ENCODE assay signal across 22 mouse cellular contexts in genomic region chr1:64576022-64576421, GRCm38 (mm10).
"Had no signal": no experiment of that assay in that cellular context is flagged by ENCODE, and none has a peak within 500 bp of the region (broad histone marks: within the 10 kb centered on the region; RNA-seq: fewer than 3 reads in every experiment).

No protein-coding gene starts in this region.

- H3K9me3 ChIP-seq: limb, embryonic 12.5 days; limb, embryonic 15.5 days; megakaryocyte, embryonic 14.5 days; midbrain, embryonic 10.5 days; neural tube, embryonic 12.5 days; neural tube, embryonic 15.5 days; stomach, embryonic 15.5 days had no signal

- ATAC-seq: liver, postnatal 0 days; lung, postnatal 0 days had no signal

- H3K27me3 ChIP-seq: limb, embryonic 12.5 days; limb, embryonic 15.5 days; megakaryocyte, embryonic 14.5 days; neural tube, embryonic 12.5 days; neural tube, embryonic 15.5 days; stomach, embryonic 15.5 days had no signal

- H3K4me3 ChIP-seq: limb, embryonic 12.5 days; limb, embryonic 15.5 days; megakaryocyte, embryonic 14.5 days; midbrain, embryonic 10.5 days; neural tube, embryonic 12.5 days; neural tube, embryonic 15.5 days; stomach, embryonic 15.5 days had no signal

- H3K27ac ChIP-seq: limb, embryonic 12.5 days; limb, embryonic 15.5 days; liver, embryonic 14.5 days; midbrain, embryonic 10.5 days; neural tube, embryonic 12.5 days; neural tube, embryonic 15.5 days; stomach, embryonic 15.5 days had no signal

- H3K4me1 ChIP-seq: limb, embryonic 12.5 days; limb, embryonic 15.5 days; midbrain, embryonic 10.5 days; neural tube, embryonic 12.5 days; neural tube, embryonic 15.5 days; stomach, embryonic 15.5 days had no signal

- DNase-seq: kidney, adult 9 months; kidney, postnatal 14 days; kidney, postnatal 4 days; left cerebral cortex, postnatal 4 days; liver, postnatal 0 days; lung, embryonic 14.5 days; midbrain, embryonic 14.5 days; retina, postnatal 1 day; right cerebral cortex, postnatal 25 days; spleen, adult 18-20 months; thymus, adult 18-20 months; thymus, postnatal 14 days; thymus, postnatal 4 days had no signal

- H3K9ac ChIP-seq: limb, embryonic 12.5 days; limb, embryonic 15.5 days; liver, embryonic 14.5 days; liver, postnatal 0 days; lung, embryonic 14.5 days; neural tube, embryonic 12.5 days; neural tube, embryonic 15.5 days; stomach, embryonic 15.5 days had no signal
